Mouse (Mus musculus) kidney, adult 2 months (tissue): ENCODE measurements around the gene Nt5m.

Experiments
- CTCF ChIP-seq: fragments of 200-500 bp; conservative IDR thresholded peaks from 2 replicates; pipeline ENCODE4 v1.5.1; 2011; ENCODE audit warnings: low read depth, mild to moderate bottlenecking, control low read depth, low read length, moderate library complexity, mixed read lengths; ENCODE audit not compliant: insufficient read depth, insufficient read length
- POLR2A ChIP-seq: fragments of 200-500 bp; IDR thresholded peaks from one replicate; pipeline ENCODE4 v1.6.1; 2011; ENCODE audit warnings: low read depth, low read length, control low read depth

GRCm38 (mm10) chr11:59891854-59892253, 52.6 kb downstream of the Nt5m start:
- TF ChIP-seq CTCF (no peak), POLR2A (no peak)
